Mouse (Mus musculus) erythroblast, embryonic 14.5 days (primary cell): ENCODE data around the gene Lbx1.

Source experiments
- GATA1 ChIP-seq: IDR thresholded peaks from 2 replicates; pipeline ENCODE4 v1.6.1; 2012; ENCODE audit warnings: low read length, inconsistent platforms, mixed read lengths
- TAL1 ChIP-seq: IDR thresholded peaks from 3 replicates; pipeline ENCODE4 v1.6.1; 2012; ENCODE audit warnings: low read length, inconsistent platforms, mixed read lengths

GRCm38 (mm10) chr19:45231383-45232035 lies 4.1 kb downstream of the Lbx1 start:
- no peak for TF ChIP-seq GATA1
- no peak for TF ChIP-seq TAL1
